Mouse (Mus musculus): ENCODE data around the gene Gstm2. TPM values are rescaled to one million over a fixed set of nuclear protein-coding genes. Genes with fewer than 3 reads are reported as not detected.
"Not testable (repeated sequence)": the region's sequence is repeated elsewhere in the genome, so short reads cannot be mapped to it uniquely, and the experiment has no call there.

Gene Gstm2
- total RNA-seq (2021): 100 to 1,000 TPM in 1 of 2 experiments, 10 to 100 TPM in 1; 95.2 to 129 TPM
- long read RNA-seq, experiment 1, transcript Gstm2-201 (8 exons, 1,064 nt): major isoform, 50 of 70 reads
- long read RNA-seq, experiment 1, partial matches to known transcripts: 6 of 70 reads
- long read RNA-seq, experiment 1, other reads (novel, unspliced or antisense): 14 of 70 reads
- long read RNA-seq, experiment 2, transcript Gstm2-201 (8 exons, 1,064 nt): major isoform, 97 of 115 reads
- long read RNA-seq, experiment 2, partial matches to known transcripts: 5 of 115 reads
- long read RNA-seq, experiment 2, other reads (novel, unspliced or antisense): 13 of 115 reads

- peak; percentile 72 for DNase-seq (ENCODE audit: low spot score)
These were observed at the start of gene Gstm2 for GRCm38 (mm10) chr3:107986041-107986562. Gene Gstm2 (minus strand): TSS chr3:107986453.

DNA sequence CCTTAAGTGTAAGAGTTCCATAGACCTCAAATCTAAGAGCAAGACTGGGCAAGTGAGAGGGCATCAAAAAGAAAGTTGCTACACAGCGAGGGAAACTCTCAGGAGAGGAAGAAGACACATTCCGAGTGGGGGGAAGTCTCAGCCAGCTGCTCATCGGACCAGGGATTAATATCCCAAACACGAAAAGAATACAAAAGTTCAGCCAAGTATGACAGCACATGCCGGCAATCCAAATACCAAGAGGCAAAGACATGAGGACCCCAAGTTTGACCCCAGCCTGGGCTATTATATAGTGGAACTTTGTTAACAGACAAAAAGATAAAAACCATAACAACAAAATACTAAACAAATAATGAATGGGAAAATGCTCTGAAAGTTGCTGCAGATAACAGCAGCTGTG, 46.9 kb upstream of the Gstm2 start:
- peak; percentile 30 for DNase-seq (ENCODE audit: low spot score)

GRCm38 (mm10) chr3:108032113-108032512, 45.9 kb upstream of the Gstm2 start:
- DNase-seq (ENCODE audit: low spot score): no peak

- DNase-seq (ENCODE audit: low spot score): no peak
These were observed 42.5 kb upstream of the Gstm2 start for GRCm38 (mm10) chr3:108028641-108029365.

DNA sequence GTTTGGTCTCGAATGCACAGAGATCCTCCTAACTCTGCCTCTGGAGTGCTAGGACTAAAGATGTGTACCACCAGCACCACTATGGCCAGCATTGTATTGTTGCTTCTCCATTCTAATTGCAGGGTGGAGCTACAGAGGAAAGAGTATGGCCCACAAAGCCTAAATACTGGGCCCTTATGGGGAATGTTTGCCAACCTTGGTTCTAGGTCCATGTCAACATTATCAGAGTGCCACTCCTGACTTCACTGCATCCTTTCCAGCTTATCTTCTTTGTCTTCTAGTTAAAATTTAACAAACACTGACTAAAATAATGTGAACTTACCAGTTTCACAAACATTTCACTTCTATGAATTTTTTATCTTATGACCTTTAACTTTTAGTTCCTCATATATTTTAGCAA, 40.3 kb upstream of the Gstm2 start:
- no peak for DNase-seq (ENCODE audit: low spot score)

- DNase-seq (ENCODE audit: low spot score): no peak
These were observed 39.8 kb upstream of the Gstm2 start for GRCm38 (mm10) chr3:108026049-108026448.

GRCm38 (mm10) chr3:108025318-108025717, 39.1 kb upstream of the Gstm2 start:
- DNase-seq (ENCODE audit: low spot score): no peak

DNA sequence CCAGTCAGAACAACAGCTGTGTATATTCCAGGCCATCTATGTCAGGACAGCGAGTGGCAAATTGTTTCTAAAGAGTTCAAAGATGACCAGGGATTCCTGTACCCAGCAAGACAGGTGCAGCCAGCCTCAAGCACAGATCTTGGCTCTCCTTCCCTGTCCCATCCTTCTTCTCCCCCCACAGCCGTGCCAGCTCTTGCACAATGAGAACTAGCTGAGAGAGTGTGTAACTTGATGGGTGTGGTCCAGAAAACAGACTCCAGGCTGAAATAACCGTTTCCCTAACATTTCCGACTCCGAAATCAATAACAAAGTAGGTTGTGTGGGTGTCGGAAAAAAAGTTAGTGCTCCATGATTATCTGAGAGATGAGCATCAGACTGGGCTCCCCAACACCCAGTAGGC, 36.4 kb upstream of the Gstm2 start:
- DNase-seq (ENCODE audit: low spot score): peak; percentile 72

- DNase-seq (ENCODE audit: low spot score): not testable (repeated sequence)
These were observed 34.2 kb upstream of the Gstm2 start for GRCm38 (mm10) chr3:108020351-108021022.

GRCm38 (mm10) chr3:108019226-108019625, 33.0 kb upstream of the Gstm2 start:
- DNase-seq (ENCODE audit: low spot score): not testable (repeated sequence)

DNA sequence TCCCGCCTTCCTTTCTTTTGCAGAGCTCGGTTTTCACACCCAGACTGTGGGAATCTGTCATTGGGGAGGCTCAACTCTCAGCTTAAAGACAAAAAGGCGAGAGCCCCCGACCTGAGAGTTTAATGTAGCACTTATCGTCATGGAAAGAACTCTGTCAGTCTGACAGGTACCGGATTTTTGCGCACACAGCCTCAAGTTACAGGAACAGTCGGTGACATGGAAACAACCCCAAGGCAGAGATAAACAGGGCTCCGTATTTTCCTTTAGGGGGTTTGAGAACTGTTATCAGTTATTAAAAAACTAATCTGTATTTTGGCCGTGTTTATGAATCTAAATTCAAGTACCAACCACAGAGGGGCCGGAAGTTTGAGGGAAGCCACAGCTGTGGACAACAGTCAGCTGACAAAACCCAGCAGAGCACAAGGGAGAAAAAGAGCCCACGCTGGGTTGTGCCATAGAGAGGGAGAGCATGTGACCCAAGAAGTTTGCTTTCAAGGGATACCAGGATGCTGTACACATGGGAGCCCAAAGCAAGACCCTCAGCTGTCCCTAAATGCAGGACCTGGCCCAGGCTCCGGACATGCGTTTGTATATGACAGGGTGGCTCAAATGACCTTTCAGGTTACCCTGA, 32.1 kb upstream of the Gstm2 start:
- peak; percentile 34 for DNase-seq (ENCODE audit: low spot score)

GRCm38 (mm10) chr3:108017473-108018189, 31.4 kb upstream of the Gstm2 start, which contains the start of gene Gstm1:
Gene Gstm1 (minus strand): TSS chr3:108017973.
- DNase-seq (ENCODE audit: low spot score): peak; percentile 98

DNA sequence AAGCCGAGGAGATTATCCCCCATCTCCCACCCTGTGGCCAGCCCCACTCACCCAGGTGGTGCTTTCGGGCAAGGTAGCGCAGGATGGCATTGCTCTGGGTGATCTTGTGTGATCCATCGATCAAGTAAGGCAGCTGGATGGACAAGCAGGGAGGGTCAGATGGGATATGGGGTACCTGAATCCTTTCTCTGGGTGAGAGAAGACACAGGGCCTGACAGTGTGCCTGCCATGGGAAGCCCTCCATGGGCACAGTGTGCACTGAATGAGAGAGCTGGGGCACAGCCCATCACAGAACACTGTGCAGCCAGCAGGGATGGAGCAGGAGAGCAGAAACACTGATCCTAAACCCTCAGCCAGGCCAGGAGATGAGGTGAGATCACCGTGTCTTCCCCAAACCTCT, 30.2 kb upstream of the Gstm2 start:
- DNase-seq (ENCODE audit: low spot score): not testable (repeated sequence)

GRCm38 (mm10) chr3:108014974-108015346, 28.7 kb upstream of the Gstm2 start:
- DNase-seq (ENCODE audit: low spot score): no peak

- no peak for DNase-seq (ENCODE audit: low spot score)
These were observed 28.1 kb upstream of the Gstm2 start for GRCm38 (mm10) chr3:108014098-108014973.

- peak; percentile 79 for DNase-seq (ENCODE audit: low spot score)
These were observed 27.1 kb upstream of the Gstm2 start for GRCm38 (mm10) chr3:108013331-108013871.

GRCm38 (mm10) chr3:108011558-108011957, 25.3 kb upstream of the Gstm2 start:
- DNase-seq (ENCODE audit: low spot score): no peak

- no peak for DNase-seq (ENCODE audit: low spot score)
These were observed 24.0 kb upstream of the Gstm2 start for GRCm38 (mm10) chr3:108010286-108010685.

DNA sequence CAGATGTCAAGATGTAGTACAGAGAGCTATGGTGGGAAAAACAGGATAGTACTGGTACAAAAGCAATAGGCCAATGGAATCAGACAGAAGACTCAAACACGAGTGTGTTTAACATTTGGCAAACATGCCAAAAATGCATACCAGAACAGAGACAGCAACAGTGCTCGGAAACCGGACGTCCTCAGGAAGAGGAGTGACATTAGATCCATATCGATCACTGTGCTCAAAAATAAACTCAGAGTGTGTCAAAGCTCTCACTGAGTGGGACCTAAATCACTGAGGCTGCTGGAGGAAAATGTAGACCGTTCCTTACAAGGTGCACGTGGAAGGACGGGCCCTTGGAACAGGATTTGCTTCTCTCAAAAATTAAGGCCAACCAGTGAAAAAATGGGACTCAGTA, 15.8 kb upstream of the Gstm2 start:
- DNase-seq (ENCODE audit: low spot score): no peak

DNA sequence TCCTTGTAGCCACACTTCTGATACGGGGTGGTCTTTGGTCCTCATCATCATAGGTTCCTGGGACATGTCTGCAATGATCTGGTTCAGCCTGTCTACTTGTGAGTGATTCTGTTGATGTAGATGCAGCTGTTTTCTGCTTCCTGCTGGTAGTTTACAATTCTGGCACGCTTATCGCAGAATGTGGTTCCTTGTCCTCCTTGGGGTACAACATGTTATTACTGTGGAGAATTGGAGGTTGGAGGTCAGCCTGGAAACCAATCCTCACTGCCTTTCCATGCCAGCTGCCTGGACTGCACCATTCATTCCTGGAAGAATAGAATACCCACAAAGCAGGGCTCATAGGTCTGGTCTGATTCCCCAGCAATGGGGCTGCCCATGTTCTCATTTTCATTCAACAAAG, 13.2 kb upstream of the Gstm2 start:
- no peak for DNase-seq (ENCODE audit: low spot score)

Data from gastrocnemius, adult 18-20 months (tissue).